Comparison of ENCODE assay signal across 15 mouse cellular contexts in the genomic region with DNA sequence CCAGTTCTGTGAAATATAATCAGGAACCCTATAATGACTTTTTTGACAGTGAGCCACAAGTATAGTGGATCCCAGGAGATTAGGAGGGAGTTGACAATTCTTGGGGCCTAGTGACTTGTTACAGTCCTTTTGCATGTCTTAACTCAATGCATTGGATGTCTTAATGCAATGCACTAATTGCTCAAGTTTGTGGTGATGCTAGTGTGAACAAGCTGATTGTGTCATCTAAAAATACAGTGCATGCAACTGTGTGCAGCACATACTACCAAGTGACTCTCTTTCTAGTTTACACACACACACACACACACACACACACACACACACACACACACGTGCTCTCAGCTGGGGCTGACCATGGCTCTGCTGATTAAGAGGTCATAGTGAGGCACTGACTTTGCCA.
"Had no signal": no experiment of that assay in that cellular context is flagged by ENCODE, and none has a peak within 500 bp of the region (broad histone marks: within the 10 kb centered on the region; RNA-seq: fewer than 3 reads in every experiment).

No protein-coding gene starts in this region.

- DNase-seq: gastrocnemius, adult 2 months; gastrocnemius, postnatal 10 days; gastrocnemius, postnatal 25 days; heart, adult 11 months; heart, adult 2 months; heart, postnatal 14 days; heart, postnatal 36 days; kidney, adult 11 months; kidney, adult 2 months; kidney, adult 9 months; kidney, postnatal 25 days; kidney, postnatal 4 days; liver had no signal

- ATAC-seq: hindbrain, postnatal 0 days; intestine, embryonic 16.5 days had no signal
